Mouse (Mus musculus): Measurements from ENCODE around the gene Ms4a4d. TPM values are rescaled to one million over a fixed set of nuclear protein-coding genes. Genes with fewer than 3 reads are reported as not detected.
A peak's percentile ranks its signal among the peaks of the same experiment; 100 is the strongest.
"Not testable (repeated sequence)": the region's sequence is repeated elsewhere in the genome, so short reads cannot be mapped to it uniquely, and the experiment has no call there.

Ms4a4d gene
- polyA plus RNA-seq, 1 experiment, result 8.6 TPM

GRCm38 (mm10) chr19:11520146-11520545, 16.5 kb upstream of the Ms4a4d start:
- peaks cover 11% of the 10 kb centered on the region for H3K4me1 ChIP-seq (ENCODE audit: control insufficient read depth, insufficient read depth, insufficient read length)
- no peak for DNase-seq (ENCODE audit: low read depth in 1 of 2, low spot score in 2 of 2)
- H3K27ac ChIP-seq (ENCODE audit: insufficient read depth, low read length), result peak overlapping the region; percentile 76
- no peaks in the 10 kb centered on the region for H3K27me3 ChIP-seq (ENCODE audit: control insufficient read depth, insufficient read depth, low read length)
- H3K36me3 ChIP-seq (ENCODE audit: control insufficient read depth, insufficient read depth, low read length), result peaks cover 15% of the 10 kb centered on the region
- 80% methylated on average over 3 of the region's 3 CpGs for WGBS
- no peak for TF ChIP-seq CTCF (IDR thresholded peaks at IDR 0.05; ENCODE audit: extremely low read depth, insufficient read depth, insufficient read length, insufficient replicate concordance)
- no peak for TF ChIP-seq POLR2A (IDR thresholded peaks at IDR 0.05; ENCODE audit: low read depth, low read length)
- peak overlapping the region; percentile 36 for H3K4me3 ChIP-seq (ENCODE audit: extremely low read depth, insufficient read depth, insufficient read length)

DNA sequence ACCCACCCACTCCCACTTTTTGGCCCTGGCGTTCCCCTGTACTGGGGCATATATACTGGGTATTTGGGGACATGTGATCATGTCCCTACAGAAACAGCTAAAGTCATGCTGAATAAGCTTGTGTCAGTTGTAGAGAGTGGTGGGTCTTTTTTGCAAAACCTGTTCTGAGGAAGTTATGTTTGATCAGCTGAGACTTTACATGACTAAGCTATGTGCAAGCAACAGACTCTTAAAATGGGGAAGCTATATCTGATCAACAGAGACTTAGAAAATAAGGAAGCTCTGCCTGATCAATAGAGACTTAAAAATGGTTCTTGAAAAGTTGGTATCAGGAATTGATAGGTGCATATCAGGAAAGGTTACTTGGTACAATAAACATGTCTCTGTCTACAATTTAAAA, 3.2 kb upstream of the Ms4a4d start:
- no peak overlapping the region for H3K27ac ChIP-seq (ENCODE audit: insufficient read depth, low read length)
- no peak for TF ChIP-seq POLR2A (IDR thresholded peaks at IDR 0.05; ENCODE audit: low read depth, low read length)
- TF ChIP-seq CTCF (IDR thresholded peaks at IDR 0.05; ENCODE audit: extremely low read depth, insufficient read depth, insufficient read length, insufficient replicate concordance), result no peak
- WGBS, result 80% methylated on average over 1 of the region's 1 CpGs
- no peaks in the 10 kb centered on the region for H3K27me3 ChIP-seq (ENCODE audit: control insufficient read depth, insufficient read depth, low read length)
- no peak for DNase-seq (ENCODE audit: low read depth in 1 of 2, low spot score in 2 of 2)
- H3K4me3 ChIP-seq (ENCODE audit: extremely low read depth, insufficient read depth, insufficient read length), result no peak overlapping the region
- H3K4me1 ChIP-seq (ENCODE audit: control insufficient read depth, insufficient read depth, insufficient read length), result no peaks in the 10 kb centered on the region; the same call in 1 of the 2 replicates
- no peaks in the 10 kb centered on the region; the same call in 1 of the 2 replicates for H3K36me3 ChIP-seq (ENCODE audit: control insufficient read depth, insufficient read depth, low read length)

GRCm38 (mm10) chr19:11533888-11534445, 2.6 kb upstream of the Ms4a4d start:
- DNase-seq (ENCODE audit: low read depth in 1 of 2, low spot score in 2 of 2), result no peak
- no peak overlapping the region for H3K4me3 ChIP-seq (ENCODE audit: extremely low read depth, insufficient read depth, insufficient read length)
- no peaks in the 10 kb centered on the region; the same call in 1 of the 2 replicates for H3K4me1 ChIP-seq (ENCODE audit: control insufficient read depth, insufficient read depth, insufficient read length)
- no peak for TF ChIP-seq CTCF (IDR thresholded peaks at IDR 0.05; ENCODE audit: extremely low read depth, insufficient read depth, insufficient read length, insufficient replicate concordance)
- TF ChIP-seq POLR2A (IDR thresholded peaks at IDR 0.05; ENCODE audit: low read depth, low read length), result no peak
- 60% methylated on average over 2 of the region's 2 CpGs for WGBS
- H3K27me3 ChIP-seq (ENCODE audit: control insufficient read depth, insufficient read depth, low read length), result no peaks in the 10 kb centered on the region
- H3K36me3 ChIP-seq (ENCODE audit: control insufficient read depth, insufficient read depth, low read length), result no peaks in the 10 kb centered on the region; the same call in 1 of the 2 replicates
- no peak overlapping the region for H3K27ac ChIP-seq (ENCODE audit: insufficient read depth, low read length)

- H3K4me3 ChIP-seq (ENCODE audit: extremely low read depth, insufficient read depth, insufficient read length), result no peak overlapping the region; the same call in 1 of the 2 replicates
- no peak overlapping the region for H3K27ac ChIP-seq (ENCODE audit: insufficient read depth, low read length)
- TF ChIP-seq POLR2A (IDR thresholded peaks at IDR 0.05; ENCODE audit: low read depth, low read length), result no peak
- no peak for TF ChIP-seq CTCF (IDR thresholded peaks at IDR 0.05; ENCODE audit: extremely low read depth, insufficient read depth, insufficient read length, insufficient replicate concordance)
- DNase-seq (ENCODE audit: low read depth in 1 of 2, low spot score in 2 of 2), result no peak
- peaks cover 8% of the 10 kb centered on the region for H3K4me1 ChIP-seq (ENCODE audit: control insufficient read depth, insufficient read depth, insufficient read length)
- H3K36me3 ChIP-seq (ENCODE audit: control insufficient read depth, insufficient read depth, low read length), result no peaks in the 10 kb centered on the region; the same call in 1 of the 2 replicates
- no peaks in the 10 kb centered on the region for H3K27me3 ChIP-seq (ENCODE audit: control insufficient read depth, insufficient read depth, low read length)
- 74% methylated on average over 2 of the region's 2 CpGs for WGBS
Measured at GRCm38 (mm10) chr19:11537336-11537735, 735 bp downstream of the Ms4a4d start.

DNA sequence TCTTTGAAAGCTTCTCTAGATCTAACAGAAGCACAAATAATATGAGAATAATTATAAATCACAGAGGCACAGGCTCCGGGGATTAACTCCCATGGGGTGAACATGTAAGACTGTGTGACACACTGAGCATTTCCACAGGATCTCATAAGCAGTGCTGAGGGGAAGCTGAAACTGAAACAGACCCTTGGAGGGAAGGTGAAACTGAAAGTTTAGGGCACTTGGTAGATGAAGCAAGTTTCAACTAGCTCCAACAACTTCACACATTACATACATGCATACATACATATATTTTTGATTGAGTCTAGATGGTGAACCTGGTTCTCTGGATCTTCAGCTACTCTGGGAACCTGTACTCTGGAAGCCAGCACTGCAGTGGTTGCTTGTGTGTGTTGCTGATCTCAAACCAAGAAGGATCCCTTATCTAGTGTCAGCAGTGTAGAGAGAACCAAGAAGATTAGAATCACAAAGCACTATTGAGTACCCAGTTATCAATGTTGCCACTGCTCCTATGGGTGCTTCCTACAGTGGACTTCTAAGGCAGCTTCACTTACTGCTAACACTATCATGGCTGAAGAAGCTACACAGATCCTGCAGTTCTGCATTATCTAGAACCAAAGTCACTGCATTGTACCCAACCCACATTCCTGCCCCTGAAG, 3.7 kb downstream of the Ms4a4d start:
- H3K4me1 ChIP-seq (ENCODE audit: control insufficient read depth, insufficient read depth, insufficient read length); H3K36me3 ChIP-seq (ENCODE audit: control insufficient read depth, insufficient read depth, low read length); H3K4me3 ChIP-seq (ENCODE audit: extremely low read depth, insufficient read depth, insufficient read length); H3K27me3 ChIP-seq (ENCODE audit: control insufficient read depth, insufficient read depth, low read length): not testable (repeated sequence)
- peak overlapping the region; percentile 66 for H3K27ac ChIP-seq (ENCODE audit: insufficient read depth, low read length)
- WGBS, result 5% methylated on average over 1 of the region's 1 CpGs
- peak; percentile 58 to 60 for DNase-seq (ENCODE audit: low read depth in 1 of 2, low spot score in 2 of 2)

GRCm38 (mm10) chr19:11544383-11544782, 7.8 kb downstream of the Ms4a4d start:
- not testable (repeated sequence) for H3K36me3 ChIP-seq (ENCODE audit: control insufficient read depth, insufficient read depth, low read length); H3K4me1 ChIP-seq (ENCODE audit: control insufficient read depth, insufficient read depth, insufficient read length); DNase-seq (ENCODE audit: low read depth in 1 of 2, low spot score in 2 of 2); H3K27me3 ChIP-seq (ENCODE audit: control insufficient read depth, insufficient read depth, low read length); H3K27ac ChIP-seq (ENCODE audit: insufficient read depth, low read length); H3K4me3 ChIP-seq (ENCODE audit: extremely low read depth, insufficient read depth, insufficient read length)
- WGBS, result 67% methylated on average over 2 of the region's 2 CpGs

DNA sequence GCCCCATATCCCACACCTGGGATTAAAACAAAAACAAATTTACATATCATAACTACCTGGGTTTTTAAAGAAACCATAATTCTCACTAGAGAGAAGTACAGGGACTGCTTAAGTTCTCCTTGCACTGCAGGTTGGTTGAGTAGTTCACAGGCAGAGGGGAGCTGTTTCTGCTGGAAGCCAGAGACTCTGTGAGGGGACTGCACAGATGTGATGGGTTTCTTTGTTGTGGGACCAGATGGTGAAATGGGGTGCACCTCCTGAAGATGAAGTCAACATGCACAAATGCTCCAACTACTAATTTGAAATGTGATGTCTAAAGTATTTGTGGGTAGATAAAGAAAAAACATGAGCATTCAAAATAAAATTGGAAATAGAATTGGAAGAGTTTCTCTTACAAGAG, 11.3 kb downstream of the Ms4a4d start:
- TF ChIP-seq POLR2A (IDR thresholded peaks at IDR 0.05; ENCODE audit: low read depth, low read length) (no peak), CTCF (IDR thresholded peaks at IDR 0.05; ENCODE audit: extremely low read depth, insufficient read depth, insufficient read length, insufficient replicate concordance) (no peak)
- Histone ChIP-seq H3K4me1 (ENCODE audit: control insufficient read depth, insufficient read depth, insufficient read length) (no peaks in the 10 kb centered on the region), H3K4me3 (ENCODE audit: extremely low read depth, insufficient read depth, insufficient read length) (no peak overlapping the region), H3K27me3 (ENCODE audit: control insufficient read depth, insufficient read depth, low read length) (no peaks in the 10 kb centered on the region), H3K36me3 (ENCODE audit: control insufficient read depth, insufficient read depth, low read length) (no peaks in the 10 kb centered on the region), H3K27ac (ENCODE audit: insufficient read depth, low read length) (no peak overlapping the region)
- no peak for DNase-seq (ENCODE audit: low read depth in 1 of 2, low spot score in 2 of 2)
